Mouse (Mus musculus): ENCODE measurements around the gene Fam221b.

- TF ChIP-seq EP300 (IDR thresholded peaks at IDR 0.05; ENCODE audit: insufficient read depth, low read depth, low read length) (no peak), CTCF (IDR thresholded peaks at IDR 0.05; ENCODE audit: low read depth, low read length) (no peak), POLR2A (IDR thresholded peaks at IDR 0.05; ENCODE audit: insufficient read depth, low read length) (no peak)
These were observed 40.9 kb upstream of the Fam221b start, which contains the start of gene Olfr71 for GRCm38 (mm10) chr4:43709869-43710268.
